Mouse (Mus musculus) midbrain, embryonic 16.5 days (tissue): Measurements from ENCODE around the gene Tigit. TPM values are rescaled to one million over a fixed set of nuclear protein-coding genes. Genes with fewer than 3 reads are reported as not detected.

Source experiments
- ATAC-seq: fragments of 200-750 bp; cut with Nextera tagmentation; 2 replicates; pipeline ENCODE4 v1.8.0; 2017; ENCODE audit warnings: moderate TSS enrichment
- H3K27ac ChIP-seq: fragments of 300-500 bp; sonication (generic); 2 replicates; pipeline ENCODE4 v1.5.1; 2014; ENCODE audit warnings: mild to moderate bottlenecking, low read length, mixed read lengths
- H3K27me3 ChIP-seq: fragments of 300-500 bp; sonication (generic); 2 replicates; pipeline ENCODE4 v1.6.1; 2014; ENCODE audit warnings: low read depth, low read length, mixed read lengths; ENCODE audit not compliant: control insufficient read depth, insufficient read depth
- H3K36me3 ChIP-seq: fragments of 300-500 bp; sonication (generic); 2 replicates; pipeline ENCODE4 v1.6.1; 2014; ENCODE audit warnings: mild to moderate bottlenecking, low read length, moderate library complexity, mixed read lengths; ENCODE audit not compliant: control insufficient read depth, insufficient read depth
- H3K4me1 ChIP-seq: fragments of 300-500 bp; sonication (generic); 2 replicates; pipeline ENCODE4 v1.6.1; 2014; ENCODE audit warnings: mild to moderate bottlenecking, low read length, mixed read lengths; ENCODE audit not compliant: control insufficient read depth, insufficient read depth
- H3K4me2 ChIP-seq: fragments of 300-500 bp; sonication (generic); 2 replicates; pipeline ENCODE4 v1.6.1; 2014; ENCODE audit warnings: mild to moderate bottlenecking, low read length, mixed read lengths
- H3K4me3 ChIP-seq: fragments of 300-500 bp; sonication (generic); 2 replicates; pipeline ENCODE4 v1.5.1; 2014; ENCODE audit warnings: low read depth, mild to moderate bottlenecking, low read length, moderate library complexity, mixed read lengths
- H3K9ac ChIP-seq: fragments of 300-500 bp; sonication (generic); 2 replicates; pipeline ENCODE4 v1.6.1; 2014; ENCODE audit warnings: low read depth, low read length, mixed read lengths
- H3K9me3 ChIP-seq: fragments of 300-500 bp; sonication (generic); replicated peaks from 2 replicates; pipeline ENCODE4 v1.6.1; 2014; ENCODE audit warnings: mild to moderate bottlenecking, low read length, mixed read lengths; ENCODE audit not compliant: control insufficient read depth, poor library complexity, severe bottlenecking
- WGBS: fragments of 180-500 bp; shearing (Covaris S2); extraction: QIAGEN DNeasy Blood & Tissue Kit; methylation state at CpG from one replicate; pipeline ENCODE4 v1.1.7; 2014; 5-methylcytosine and 5-hydroxymethylcytosine counted together
- polyA plus RNA-seq: library from polyadenylated mRNA; unstranded; fragments of >200 nt; fragmentation: Nextera tagmentation; extraction: Ambion mirVana; gene quantifications from 2 replicates; pipeline ENCODE4 v1.2.1, GENCODE M21; 2015

Tigit gene
- polyA plus RNA-seq, 1 experiment from 2014 or later: not detected

DNA sequence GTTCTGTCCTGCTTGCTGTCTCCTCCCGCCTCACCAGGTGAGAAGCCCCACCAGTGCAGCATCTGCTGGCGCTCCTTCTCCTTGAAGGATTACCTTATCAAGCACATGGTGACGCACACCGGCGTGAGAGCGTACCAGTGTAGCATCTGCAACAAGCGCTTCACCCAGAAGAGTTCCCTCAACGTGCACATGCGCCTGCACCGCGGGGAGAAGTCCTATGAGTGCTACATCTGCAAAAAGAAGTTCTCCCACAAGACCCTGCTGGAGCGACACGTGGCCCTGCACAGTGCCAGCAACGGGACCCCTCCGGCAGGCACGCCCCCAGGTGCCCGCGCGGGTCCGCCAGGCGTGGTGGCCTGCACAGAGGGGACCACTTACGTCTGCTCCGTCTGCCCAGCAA is 45.7 kb downstream of the Tigit start:
- Histone ChIP-seq H3K9me3 (no peaks in the 10 kb centered on the region), H3K4me3 (no peak overlapping the region), H3K27me3 (no peaks in the 10 kb centered on the region), H3K4me2 (no peak overlapping the region), H3K9ac (no peak overlapping the region), H3K4me1 (peaks cover 9% of the 10 kb centered on the region), H3K27ac (no peak overlapping the region), H3K36me3 (peaks cover 2% of the 10 kb centered on the region)
- WGBS: 93% methylated on average over 23 of the region's 23 CpGs
- no peak for ATAC-seq

- H3K27ac ChIP-seq: no peak overlapping the region
- H3K4me3 ChIP-seq: no peak overlapping the region
- H3K36me3 ChIP-seq: peaks cover 2% of the 10 kb centered on the region
- no peak for ATAC-seq
- 93% methylated on average over 6 of the region's 6 CpGs for WGBS
- H3K4me2 ChIP-seq: no peak overlapping the region
- no peaks in the 10 kb centered on the region for H3K27me3 ChIP-seq
- no peak overlapping the region for H3K9ac ChIP-seq
- no peaks in the 10 kb centered on the region for H3K9me3 ChIP-seq
- H3K4me1 ChIP-seq: peaks cover 6% of the 10 kb centered on the region; the same call in 1 of the 2 replicates
Observed at GRCm38 (mm10) chr16:43617346-43617745, 46.6 kb downstream of the Tigit start.

DNA sequence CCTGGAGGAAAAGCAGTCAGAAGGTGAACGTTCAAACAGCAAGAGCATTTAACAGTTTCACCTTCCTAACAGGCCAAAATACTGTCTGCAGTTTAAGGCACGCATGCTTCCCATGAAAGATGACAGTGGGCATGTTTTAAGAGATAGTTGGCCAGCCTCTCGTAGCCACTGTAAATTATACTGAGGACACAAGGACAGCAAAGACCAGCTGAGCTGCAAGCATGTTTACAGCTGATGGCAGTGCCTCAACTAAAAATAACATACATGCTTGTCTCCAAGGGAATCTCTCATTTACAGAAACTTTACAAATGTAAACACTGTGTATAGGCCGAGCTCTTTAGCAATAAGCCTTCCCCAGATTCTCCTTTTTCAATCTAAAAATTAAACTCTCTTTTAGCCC is 47.6 kb downstream of the Tigit start:
- no peak for ATAC-seq
- Histone ChIP-seq H3K4me1 (peaks cover 6% of the 10 kb centered on the region; the same call in 1 of the 2 replicates), H3K9me3 (no peaks in the 10 kb centered on the region), H3K9ac (no peak overlapping the region), H3K36me3 (peaks cover 2% of the 10 kb centered on the region), H3K4me2 (no peak overlapping the region), H3K27me3 (no peaks in the 10 kb centered on the region), H3K4me3 (no peak overlapping the region), H3K27ac (no peak overlapping the region)
- 71% methylated on average over 4 of the region's 4 CpGs for WGBS

- no peak for ATAC-seq
- Histone ChIP-seq H3K9me3 (no peaks in the 10 kb centered on the region), H3K4me1 (no peaks in the 10 kb centered on the region), H3K27ac (no peak overlapping the region), H3K9ac (no peak overlapping the region), H3K4me2 (no peak overlapping the region), H3K36me3 (peaks cover 20% of the 10 kb centered on the region), H3K4me3 (no peak overlapping the region), H3K27me3 (no peaks in the 10 kb centered on the region)
- WGBS: 99% methylated on average over 10 of the region's 10 CpGs
Observed at GRCm38 (mm10) chr16:43610375-43610774, 53.6 kb downstream of the Tigit start.

DNA sequence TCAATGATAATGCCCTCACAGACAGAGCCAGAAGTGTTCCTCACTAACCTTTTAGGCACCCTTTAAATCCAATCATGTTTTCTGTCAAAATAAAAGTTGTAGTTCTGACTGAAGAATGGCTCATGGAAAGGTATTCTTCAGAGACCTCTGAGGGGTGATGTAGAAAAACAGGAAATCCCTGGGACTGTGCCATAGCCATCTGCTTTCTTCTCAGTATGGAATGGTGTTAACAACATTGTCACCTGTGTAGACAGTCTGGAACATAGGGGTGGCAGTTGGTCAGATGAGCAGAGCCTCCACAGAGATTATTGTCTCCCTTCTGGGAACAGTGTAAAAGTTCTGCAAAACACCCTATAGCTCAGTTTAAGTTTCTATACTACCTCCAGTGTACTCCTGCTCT is 55.9 kb downstream of the Tigit start:
- no peak for ATAC-seq
- no peak overlapping the region for H3K27ac ChIP-seq
- no peak overlapping the region for H3K4me2 ChIP-seq
- H3K9me3 ChIP-seq: no peaks in the 10 kb centered on the region
- no peak overlapping the region for H3K4me3 ChIP-seq
- no peaks in the 10 kb centered on the region for H3K27me3 ChIP-seq
- no peak overlapping the region for H3K9ac ChIP-seq
- H3K4me1 ChIP-seq: peaks cover 10% of the 10 kb centered on the region
- H3K36me3 ChIP-seq: peaks cover 20% of the 10 kb centered on the region

DNA sequence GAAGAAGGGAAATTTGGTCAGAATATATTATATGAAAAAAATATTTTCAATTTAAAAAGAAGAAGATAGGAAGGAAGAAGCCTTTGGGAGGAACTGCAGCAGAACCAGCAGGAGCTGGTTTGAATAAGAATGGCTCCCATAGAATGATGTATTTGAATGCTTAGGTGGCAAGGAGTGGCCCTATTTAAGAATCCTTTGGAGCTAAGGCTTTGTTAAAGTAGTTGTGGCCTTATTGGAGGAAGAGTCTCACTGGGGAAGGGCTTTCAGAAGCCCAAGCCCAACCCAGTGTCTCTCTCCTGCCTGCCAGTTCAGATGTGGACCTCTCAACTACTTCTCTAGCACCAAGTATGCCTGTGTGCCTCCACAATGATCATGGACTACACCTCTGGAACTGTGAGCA is 56.9 kb downstream of the Tigit start:
- Histone ChIP-seq H3K27ac (no peak overlapping the region), H3K9ac (no peak overlapping the region), H3K4me1 (peaks cover 10% of the 10 kb centered on the region), H3K4me2 (no peak overlapping the region), H3K27me3 (no peaks in the 10 kb centered on the region), H3K4me3 (no peak overlapping the region), H3K36me3 (peaks cover 20% of the 10 kb centered on the region), H3K9me3 (no peaks in the 10 kb centered on the region)
- no peak for ATAC-seq

DNA sequence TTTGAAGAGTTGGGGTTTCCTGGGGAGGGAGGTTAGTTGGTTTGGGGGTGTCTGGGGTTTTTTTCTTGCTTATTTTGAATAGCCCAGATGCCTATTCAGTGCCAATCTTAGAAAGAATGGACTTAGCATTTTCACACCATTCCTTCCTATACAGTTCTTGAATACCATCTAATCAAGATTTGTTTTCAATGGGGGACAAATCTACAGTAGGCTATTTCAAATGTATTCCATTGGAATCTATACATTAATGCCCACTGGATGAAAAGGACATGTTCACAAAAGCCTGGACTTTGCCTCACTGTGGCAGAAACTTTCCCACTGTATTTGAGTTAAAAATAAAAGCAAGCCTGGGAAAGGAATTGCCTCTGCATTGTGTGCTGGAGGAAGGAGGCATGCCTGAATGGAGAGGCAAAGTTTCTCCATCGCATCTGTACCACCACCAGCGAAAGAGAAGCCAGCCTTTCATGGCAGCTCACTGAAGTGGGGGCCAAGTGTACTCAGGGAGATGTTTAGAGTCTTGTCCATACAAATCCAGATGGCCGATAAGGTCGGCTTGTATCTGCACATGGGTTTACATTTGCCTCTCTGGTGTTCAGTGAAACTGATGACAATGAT is 59.4 kb downstream of the Tigit start:
- no peak overlapping the region for H3K9ac ChIP-seq
- no peak overlapping the region for H3K4me2 ChIP-seq
- peaks cover 10% of the 10 kb centered on the region for H3K4me1 ChIP-seq
- no peaks in the 10 kb centered on the region for H3K27me3 ChIP-seq
- H3K36me3 ChIP-seq: peaks cover 7% of the 10 kb centered on the region
- H3K9me3 ChIP-seq: no peaks in the 10 kb centered on the region
- peak overlapping the region; percentile 6; the same call in 1 of the 2 replicates for H3K27ac ChIP-seq
- no peak overlapping the region for H3K4me3 ChIP-seq
- no peak for ATAC-seq
- WGBS: 12% methylated on average over 4 of the region's 4 CpGs

DNA sequence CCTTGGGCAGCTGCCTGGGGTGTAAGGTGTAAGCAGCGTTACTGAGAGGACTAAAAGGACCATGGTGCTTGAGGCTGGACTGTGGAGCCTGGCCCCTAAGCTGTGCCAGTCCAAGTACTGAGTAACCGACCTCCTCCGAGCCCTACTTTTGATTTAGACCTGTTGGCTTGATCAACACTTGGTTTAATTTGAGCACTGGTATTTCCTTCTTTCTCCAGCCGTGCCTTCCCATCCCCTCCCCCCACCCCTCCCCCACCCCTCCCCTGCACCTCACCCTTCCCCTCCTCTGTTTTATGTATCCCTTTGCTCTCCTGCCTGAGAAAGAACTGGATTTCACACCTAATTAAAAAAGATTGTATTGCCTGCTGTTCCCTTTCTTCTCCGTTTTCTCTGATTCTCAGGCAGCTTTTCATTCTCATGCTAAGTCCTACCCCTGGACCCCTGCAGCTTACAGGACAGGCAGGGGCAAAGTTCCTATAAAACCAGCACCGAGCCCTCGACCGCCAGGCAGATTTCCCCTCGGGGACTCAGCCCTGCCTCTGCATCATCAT is 60.3 kb downstream of the Tigit start:
- H3K36me3 ChIP-seq: 0 out of 2 replicates have a peak, but pooled peaks cover 3% of the 10 kb centered on the region
- peak overlapping the region; percentile 45 for H3K27ac ChIP-seq
- H3K4me1 ChIP-seq: peaks cover 10% of the 10 kb centered on the region
- H3K27me3 ChIP-seq: no peaks in the 10 kb centered on the region
- WGBS: 6% methylated on average over 9 of the region's 9 CpGs
- H3K4me2 ChIP-seq: peak overlapping the region; percentile 31; the same call in 1 of the 2 replicates
- ATAC-seq: peak; percentile 42; the same call in 1 of the 2 replicates
- no peak overlapping the region for H3K4me3 ChIP-seq
- H3K9me3 ChIP-seq: no peaks in the 10 kb centered on the region
- no peak overlapping the region for H3K9ac ChIP-seq

GRCm38 (mm10) chr16:43602573-43602972 is 61.4 kb downstream of the Tigit start:
- H3K36me3 ChIP-seq: 0 out of 2 replicates have a peak, but pooled peaks cover 3% of the 10 kb centered on the region
- no peak overlapping the region for H3K9ac ChIP-seq
- H3K27ac ChIP-seq: no peak overlapping the region
- H3K9me3 ChIP-seq: no peaks in the 10 kb centered on the region
- no peak overlapping the region for H3K4me2 ChIP-seq
- WGBS: 75% methylated on average over 4 of the region's 4 CpGs
- no peak for ATAC-seq
- no peak overlapping the region for H3K4me3 ChIP-seq
- peaks cover 10% of the 10 kb centered on the region for H3K4me1 ChIP-seq
- no peaks in the 10 kb centered on the region for H3K27me3 ChIP-seq
